Mouse (Mus musculus) megakaryocyte, adult 5-6 weeks (primary cell): Measurements from ENCODE around the gene Gm49342. TPM values are rescaled to one million over a fixed set of nuclear protein-coding genes. Genes with fewer than 3 reads are reported as not detected.
"Not testable (repeated sequence)": the region's sequence is repeated elsewhere in the genome, so short reads cannot be mapped to it uniquely, and the experiment has no call there.

Experiments used
- ATAC-seq: 2 replicates; pipeline ENCODE4 v1.8.0; 2016; ENCODE audit warnings: mild to moderate bottlenecking, inconsistent platforms; ENCODE audit not compliant: poor library complexity, severe bottlenecking
- total RNA-seq, 2 experiments: library from RNA; stranded (forward) in 1 of 2; stranded (reverse) in 1 of 2; fragments of 153-499, 151-499 nt in 1 of 2; fragments of 221-1000, 200-1000 nt in 1 of 2; gene quantifications; 2 replicates each; pipeline versions ENCODE4 v1.2.3 to v1.2.4; 2015 to 2017

Gm49342 gene
- total RNA-seq, 2 experiments from 2014 or later = 177 TPM; not detected in 1

DNA sequence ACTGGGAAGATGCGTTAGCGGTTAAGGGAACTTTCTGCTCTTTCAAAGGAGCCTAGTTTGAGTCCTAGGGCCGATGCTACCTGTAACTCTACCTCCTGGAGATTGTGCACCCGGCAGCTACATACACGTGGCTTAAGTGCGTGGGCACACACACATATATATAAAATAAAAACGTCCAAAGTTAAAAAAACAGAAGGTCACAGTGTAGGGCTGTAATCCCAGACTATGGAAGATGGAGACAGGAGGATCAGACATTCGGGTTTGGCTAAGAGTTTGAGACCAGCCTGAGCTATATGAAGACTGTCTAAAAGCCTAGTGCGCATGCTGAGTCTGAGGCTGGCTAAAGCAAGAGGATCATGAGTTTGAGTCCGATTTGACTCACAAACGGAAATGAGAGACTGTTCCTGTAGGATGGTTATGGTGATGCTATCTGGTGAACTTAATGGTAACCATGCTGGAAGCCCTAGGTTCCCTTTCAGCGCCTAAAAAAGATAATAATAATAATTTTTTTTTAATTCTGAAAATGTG lies 12.8 kb upstream of the Gm49342 start:
- ATAC-seq = peak; percentile 29; the same call in 1 of the 2 replicates

DNA sequence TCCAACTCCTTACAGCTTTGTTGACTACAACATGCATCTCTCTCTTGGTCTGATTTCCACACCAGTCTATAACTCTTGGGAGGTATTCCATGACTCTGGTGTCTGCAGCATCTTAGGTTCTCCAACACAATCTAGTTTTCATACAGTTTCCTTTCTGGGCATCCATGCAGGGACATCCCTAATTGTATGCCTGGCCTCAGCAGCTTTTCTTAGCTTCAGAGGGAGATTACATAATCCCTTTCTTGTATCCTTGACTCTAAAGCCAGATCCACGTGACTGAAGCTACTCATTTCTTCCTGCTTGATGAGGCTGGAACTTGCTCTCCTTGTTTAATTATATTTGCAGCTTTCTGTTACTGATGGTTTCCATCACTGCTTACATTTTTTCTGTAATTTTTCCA lies 7.7 kb upstream of the Gm49342 start:
- 0 out of 2 replicates have a peak, but pooled peaks have one; percentile 6 for ATAC-seq

DNA sequence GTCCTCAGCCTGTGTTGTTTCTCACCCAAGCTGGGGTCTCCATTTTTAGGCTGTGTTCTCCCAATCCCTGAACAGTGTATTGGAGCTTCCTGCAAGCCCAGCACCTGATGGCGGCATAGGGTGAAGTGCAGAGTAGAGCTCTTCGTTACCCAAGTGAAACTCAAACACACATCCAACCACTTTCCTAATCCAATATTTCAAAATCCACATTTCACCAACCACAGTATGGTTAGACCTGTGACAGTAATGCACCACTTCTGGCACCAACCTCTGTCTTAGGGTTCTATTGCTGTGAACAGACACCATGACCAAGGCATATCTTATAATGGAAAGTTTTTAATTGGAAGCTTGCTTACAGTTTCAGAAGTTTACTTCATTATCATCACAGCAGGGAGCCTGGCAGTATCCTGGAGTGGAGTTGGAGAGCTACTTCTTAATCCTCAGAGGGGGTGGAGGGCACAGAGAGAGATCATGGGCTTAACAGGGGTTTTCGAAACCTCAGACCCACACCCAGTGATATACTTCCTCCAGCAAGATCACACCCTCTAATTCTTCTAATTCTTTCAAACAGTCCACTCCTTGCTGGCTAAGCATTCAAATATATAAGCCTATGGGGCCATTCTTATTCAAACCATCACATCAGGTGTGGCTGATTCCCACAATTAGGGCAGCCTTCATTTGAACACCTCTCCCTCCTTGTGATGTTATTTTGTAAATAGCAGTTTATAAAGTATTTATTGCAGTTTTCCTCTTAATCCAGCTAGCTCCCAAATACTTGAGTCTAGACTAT lies 6.0 kb upstream of the Gm49342 start:
- peak; percentile 33; the same call in 1 of the 2 replicates for ATAC-seq

DNA sequence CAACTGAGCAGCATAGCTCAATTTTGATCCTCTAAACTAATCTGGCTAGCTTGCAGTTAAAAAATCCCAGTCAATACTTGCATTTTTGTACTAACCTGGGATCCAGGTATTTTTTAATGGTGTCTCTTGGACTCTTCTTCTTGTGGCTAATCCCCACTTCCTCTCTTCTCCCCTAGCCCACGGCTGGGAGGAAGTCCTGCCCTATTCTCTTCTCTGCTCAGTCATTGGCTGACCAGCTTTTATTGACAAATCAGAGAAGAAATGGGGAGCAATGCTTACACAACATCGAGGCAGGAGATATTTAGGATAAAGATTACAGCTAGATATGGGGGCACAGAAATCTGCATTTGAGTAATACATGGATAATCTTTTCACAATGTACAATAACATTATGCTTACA lies 5.4 kb upstream of the Gm49342 start:
- ATAC-seq = peak; percentile 79

DNA sequence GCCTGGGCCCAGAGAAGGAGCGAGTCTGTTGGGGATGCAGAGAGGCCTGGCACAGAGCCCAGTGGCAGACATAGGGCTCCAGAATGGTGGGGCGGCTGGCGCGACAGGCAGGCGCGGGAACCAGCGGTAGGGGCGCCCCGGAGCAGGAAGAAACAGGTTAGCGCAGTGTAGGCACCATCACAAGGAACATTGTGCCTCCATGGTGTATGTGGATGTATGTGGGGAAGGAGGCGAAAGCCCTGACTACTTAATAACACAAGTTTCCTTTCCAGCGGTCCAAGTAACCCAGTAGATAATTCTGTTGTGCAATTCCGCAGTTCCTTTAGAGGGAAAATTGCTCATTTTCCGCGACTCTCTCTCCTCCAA lies 334 bp downstream of the Gm49342 start:
- peak; percentile 80 for ATAC-seq

DNA sequence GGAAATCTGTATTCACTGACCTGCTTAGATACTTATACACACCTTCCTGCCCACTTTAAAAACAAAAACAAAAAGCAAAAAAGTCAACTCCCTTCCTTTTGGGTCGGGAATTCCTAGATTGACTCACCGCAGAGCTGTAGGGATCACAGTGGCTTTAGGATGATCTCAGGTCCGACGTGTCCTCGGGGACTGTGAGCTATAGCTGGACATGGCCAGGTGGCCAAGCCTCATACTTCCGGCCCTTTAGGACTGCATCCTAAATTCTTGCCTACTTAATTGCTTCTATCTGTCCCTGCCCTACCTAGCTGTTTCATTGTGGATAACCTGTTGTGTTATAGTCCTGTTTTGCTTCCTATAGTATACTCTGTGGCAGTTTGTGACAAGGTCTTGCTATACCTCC lies 764 bp downstream of the Gm49342 start:
- ATAC-seq = not testable (repeated sequence)

DNA sequence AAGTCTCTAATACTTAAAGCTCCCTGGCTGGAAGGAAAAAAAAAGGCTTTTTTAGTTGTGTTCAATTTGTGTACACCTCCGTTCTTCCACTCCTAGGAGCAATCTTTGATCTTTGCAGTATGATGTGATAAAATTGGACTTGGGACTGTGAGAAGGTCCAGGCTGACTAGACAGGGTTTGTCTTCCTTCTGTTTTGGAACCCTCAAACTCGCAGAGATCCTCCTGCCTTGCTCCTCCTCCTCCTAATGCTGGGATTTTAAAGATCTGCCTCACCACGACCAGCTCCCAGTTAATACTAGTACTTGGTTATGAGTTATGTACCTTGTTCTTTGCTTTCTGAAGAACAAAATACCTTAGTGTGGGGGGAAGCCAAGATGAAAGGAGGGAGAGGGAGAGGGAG lies 1.2 kb downstream of the Gm49342 start:
- ATAC-seq = not testable (repeated sequence)

DNA sequence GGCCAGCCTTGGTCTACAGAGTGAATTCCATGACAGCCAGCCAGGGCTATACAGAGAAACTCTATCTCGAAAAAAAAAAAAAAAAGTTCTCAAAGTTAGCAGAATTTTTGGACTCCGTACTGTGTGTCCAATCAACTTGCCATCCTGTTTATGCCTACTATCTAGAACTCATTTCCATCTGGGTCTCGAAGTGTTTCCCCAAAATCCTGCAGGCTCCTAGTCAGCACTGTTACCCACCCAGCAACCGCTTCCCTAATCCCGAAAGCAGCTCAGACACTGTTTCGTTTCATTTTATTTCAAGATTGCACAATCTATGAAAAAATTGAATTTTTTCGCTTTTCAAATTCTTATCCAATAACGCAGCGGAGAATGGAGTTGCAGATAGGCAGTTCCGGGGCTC lies 11.2 kb downstream of the Gm49342 start:
- peak; percentile 16 for ATAC-seq

DNA sequence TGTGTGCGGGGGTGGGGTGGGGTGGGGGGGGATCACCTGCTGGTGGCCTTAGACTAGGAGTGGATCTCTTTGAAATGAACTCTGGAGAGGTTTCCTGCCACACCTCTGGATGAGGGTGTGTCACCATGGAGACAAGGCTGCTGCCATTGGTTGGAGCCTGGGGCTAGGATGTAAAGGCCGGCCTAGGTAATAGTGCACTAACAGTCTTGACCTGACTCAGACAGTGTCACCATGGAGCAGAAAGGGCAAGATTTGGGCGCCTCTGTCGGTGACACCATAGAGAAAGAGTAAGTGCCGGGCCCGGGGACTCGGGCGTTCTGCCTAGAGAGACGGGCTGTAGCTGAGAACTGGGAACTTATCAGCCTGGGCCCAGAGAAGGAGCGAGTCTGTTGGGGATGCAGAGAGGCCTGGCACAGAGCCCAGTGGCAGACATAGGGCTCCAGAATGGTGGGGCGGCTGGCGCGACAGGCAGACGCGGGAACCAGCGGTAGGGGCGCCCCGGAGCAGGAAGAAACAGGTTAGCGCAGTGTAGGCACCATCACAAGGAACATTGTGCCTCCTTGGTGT lies 11.7 kb downstream of the Gm49342 start, which contains the start of gene Pnp2:
Gene Pnp2 (plus strand): TSS at position 51 of the 567 bp plus-strand sequence.
- peak; percentile 84 for ATAC-seq

DNA sequence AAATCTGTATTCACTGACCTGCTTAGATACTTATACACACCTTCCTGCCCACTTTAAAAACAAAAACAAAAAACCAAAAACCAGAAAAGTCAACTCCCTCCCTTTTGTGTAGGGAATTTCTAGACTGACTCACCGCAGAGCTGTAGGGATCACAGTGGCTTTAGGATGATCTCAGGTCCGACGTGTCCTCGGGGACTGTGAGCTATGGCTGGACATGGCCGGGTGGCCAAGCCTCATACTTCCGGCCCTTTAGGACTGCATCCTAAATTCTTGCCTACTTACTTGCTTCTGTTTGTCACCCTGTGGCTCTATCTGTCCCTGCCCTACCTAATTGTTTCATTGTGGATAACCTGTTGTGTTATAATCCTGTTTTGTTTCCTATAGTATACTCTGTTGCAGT lies 12.4 kb downstream of the Gm49342 start:
- ATAC-seq = not testable (repeated sequence)

DNA sequence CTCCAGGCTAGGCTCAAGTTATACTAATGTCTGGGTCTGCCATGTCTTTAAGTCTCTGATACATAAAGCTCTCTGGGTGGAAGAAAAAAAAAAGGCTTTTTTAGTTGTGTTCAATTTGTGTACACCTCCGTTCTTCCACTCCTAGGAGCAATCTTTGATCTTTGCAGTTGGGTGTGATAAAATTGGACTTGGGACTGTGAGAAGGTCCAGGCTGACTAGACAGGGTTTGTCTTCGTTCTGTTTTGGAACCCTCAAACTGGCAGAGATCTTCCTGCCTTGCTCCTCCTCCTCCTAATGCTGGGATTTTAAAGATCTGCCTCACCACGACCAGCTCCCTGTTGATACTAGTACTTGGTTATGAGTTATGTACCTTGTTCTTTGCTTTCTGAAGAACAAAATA lies 12.8 kb downstream of the Gm49342 start:
- ATAC-seq = not testable (repeated sequence)

DNA sequence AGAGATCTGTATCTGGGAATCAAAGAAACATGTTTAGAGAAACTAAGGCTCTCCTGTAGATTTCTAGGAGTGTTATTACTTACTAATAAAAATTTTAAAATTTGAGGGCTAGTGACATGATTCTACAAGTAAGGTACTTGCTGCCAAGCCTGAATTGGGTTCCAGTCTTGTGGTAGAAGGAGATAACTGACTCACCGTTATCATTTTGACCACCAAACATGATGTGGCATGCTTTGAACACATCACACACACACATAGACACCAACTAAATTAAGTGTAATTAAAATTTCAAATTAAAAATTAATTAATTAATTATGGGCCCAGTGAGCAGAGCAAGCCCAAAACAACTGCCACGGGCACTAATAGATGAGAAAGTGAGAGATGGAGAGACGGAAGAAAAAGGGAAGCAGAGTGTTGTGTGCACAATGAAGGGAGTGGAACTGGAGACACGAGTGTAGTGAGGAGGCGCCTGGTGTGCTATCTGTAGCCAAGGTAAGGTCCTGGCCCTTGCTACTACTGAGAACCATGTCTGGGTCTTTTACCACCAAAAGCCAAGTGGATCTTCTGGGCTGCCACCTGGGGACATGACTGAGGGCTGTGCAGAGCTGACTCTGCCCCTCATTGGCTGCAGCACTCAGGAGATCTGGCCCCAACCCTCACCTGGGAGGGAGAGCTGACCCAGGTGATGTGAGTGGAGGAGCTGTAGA lies 14.1 kb downstream of the Gm49342 start:
- ATAC-seq = not testable (repeated sequence)

DNA sequence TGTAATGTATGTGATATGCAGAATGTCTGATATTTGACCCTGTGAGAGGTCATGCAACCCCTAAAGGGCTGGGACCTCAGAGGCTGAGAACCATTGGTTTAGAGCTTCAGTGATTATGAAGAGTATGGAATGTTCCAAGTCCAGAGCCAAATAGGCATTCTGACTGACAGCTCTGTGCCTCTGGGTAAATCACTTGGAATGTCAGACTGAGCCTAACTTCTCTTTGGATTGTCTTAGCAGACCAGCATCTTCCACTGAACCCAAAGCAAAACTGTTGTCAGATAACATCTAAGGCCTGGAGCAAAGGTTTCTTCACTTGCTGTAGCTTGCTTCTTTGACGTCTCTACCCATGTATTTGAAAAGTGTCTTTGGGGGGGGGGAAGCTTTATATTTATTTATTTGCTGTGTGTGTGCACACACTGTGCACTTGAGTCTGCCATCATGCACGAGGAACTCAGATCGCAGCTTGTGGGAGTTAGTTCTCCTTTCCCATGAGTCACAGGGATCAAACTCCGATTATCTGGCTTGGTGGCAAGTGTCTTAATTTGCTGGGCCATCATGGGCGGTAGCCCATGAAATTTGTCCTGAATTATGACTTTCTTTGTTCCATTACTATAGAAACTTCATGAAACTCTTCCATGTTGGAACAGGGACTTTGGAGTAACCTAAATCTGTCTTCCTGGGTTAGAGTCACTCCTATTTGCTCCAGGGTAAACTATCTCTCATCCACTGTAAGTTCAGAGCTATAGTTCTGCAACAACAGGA lies 24.1 kb downstream of the Gm49342 start:
- no peak for ATAC-seq

DNA sequence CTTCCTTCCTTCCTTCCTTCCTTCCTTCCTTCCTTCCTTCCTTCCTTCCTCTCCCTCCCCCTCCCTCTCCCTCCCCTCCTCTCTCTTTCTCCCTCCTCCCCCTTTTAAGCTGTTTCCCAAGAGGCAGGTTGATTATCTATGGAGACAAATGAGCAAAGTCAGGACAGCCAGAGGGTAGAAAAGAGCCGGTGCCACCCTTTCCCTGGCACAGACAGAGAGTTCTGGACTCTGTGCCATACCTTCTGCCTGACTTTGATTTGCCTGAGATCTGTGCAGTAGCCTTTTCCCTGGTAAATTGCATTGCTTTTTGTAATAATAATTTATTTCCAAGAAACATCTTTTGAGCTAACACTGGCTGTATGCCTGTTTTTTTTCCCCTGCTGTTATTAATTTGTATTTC lies 24.7 kb downstream of the Gm49342 start:
- no peak for ATAC-seq

DNA sequence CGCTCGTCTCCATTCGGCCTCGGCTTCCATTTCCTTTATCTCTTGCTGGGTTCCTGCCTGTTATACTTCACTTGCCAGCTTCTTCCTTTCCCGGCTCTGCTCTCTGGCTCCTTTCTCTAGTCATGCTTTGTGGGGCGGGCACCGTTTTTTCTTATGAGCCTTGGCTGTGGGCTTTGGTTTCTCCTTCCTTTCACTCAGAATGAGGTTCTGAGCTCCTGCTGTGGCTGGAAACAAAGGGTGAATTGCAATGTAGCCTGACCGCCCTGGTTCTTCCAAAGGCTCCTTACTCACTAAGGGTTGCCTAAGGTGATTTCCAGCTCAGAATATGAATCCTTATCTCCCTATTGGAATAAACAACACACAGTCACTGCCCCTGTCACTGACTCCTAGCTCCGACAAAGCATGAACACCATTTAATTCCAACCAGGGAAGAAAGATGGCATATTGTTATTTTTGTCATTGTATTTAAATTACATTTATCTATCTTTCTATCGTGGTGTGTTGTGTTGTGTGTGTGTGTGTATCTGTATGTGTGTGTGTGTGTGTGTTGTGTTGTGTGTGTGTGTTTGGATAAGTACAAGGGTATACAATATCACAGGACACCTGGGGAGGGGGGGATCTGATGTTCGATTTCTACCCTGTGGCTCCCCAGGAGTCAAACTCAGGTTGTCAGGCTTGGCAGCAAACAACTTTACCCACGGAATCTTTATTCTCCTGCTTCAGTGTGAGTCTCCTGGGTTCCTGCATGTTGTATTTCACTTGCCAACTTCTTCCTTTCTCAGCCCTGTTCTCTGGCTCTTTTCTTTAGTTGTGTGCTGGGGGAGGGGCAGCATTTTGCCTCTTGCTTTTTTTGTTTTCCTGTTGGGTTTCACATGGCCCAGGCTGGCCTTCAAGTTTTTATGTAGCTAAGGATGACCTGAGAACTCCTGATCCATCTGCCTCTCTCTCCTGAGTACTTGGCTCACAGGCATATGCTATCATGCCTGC lies 25.5 kb downstream of the Gm49342 start:
- ATAC-seq = 0 out of 2 replicates have a peak, but pooled peaks have one; percentile 53

DNA sequence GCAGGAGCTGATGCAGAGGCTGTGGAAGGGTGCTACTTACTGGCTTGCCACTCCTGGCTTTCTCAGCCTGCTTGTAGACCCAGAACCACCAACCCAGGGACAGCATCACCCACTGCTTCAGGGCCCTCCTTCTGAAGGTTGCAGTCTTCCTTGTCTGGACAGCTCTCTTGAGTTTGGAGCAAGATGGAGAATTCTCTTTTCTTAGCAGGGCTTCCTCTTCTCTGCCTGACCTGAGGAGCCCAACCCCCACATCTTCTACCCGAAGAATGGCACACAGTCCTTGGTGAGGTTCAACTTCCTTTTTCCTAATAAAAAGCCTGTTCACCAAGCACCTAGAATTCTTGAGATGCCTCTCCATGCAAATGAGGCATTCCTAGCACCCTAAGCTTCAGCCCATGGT lies 26.5 kb downstream of the Gm49342 start:
- ATAC-seq = peak; percentile 73

DNA sequence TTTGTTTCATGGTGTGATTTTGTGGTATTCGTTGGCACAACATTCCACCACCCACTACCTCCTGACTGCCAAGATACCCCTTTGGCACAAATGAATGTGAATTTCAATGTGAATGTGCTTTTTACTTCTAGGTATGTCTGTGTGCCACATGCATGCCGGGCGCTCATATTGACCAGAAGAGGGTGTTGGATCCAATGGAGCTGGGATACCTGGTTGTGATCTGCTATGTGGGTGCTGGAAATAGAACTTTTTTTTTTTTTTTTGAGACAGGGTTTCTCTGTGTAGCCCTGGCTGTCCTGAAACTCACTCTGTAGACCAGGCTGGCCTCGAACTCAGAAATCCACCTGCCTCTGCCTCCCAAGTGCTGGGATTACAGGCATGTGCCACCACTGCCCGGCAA lies 28.7 kb downstream of the Gm49342 start:
- ATAC-seq = not testable (repeated sequence)

DNA sequence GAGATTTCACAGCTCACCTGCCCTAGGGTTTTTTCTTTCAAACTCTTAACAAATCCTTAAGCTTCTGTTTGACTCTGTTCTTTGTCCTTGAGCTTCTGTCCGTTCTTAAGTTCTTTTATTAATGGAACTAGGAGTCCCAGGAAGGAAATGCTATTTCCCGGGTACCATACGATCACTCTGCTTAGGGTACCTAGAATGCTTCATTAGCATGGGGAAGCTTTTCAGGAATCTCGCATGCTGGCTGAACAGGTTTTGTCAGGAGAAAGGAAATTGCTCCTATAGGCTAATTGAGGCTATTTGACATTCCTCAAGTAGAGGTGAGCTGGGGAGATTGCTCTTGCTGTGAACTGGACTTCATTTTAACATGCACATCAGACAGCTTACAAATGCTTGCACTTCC lies 29.4 kb downstream of the Gm49342 start:
- ATAC-seq = no peak

DNA sequence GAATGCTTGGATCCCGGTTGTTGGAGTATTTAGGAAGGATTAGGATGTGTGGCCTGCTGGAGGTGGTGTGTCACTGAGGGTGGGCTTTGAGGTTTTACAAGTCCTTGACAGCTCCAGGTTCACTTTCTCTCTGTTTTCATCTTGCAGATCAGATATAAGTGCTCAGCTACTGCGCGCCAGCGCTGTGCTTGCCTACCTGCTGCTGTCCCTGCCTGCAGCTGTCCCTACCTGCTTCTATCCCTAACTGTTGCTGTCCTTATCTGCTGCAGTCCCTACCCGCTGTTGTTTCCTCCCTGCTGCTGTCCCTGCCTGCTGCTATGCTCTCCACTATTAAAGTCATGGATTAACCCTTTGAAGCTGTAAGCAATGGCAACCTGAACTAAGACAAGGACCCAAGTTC lies 30.7 kb downstream of the Gm49342 start:
- ATAC-seq = no peak

DNA sequence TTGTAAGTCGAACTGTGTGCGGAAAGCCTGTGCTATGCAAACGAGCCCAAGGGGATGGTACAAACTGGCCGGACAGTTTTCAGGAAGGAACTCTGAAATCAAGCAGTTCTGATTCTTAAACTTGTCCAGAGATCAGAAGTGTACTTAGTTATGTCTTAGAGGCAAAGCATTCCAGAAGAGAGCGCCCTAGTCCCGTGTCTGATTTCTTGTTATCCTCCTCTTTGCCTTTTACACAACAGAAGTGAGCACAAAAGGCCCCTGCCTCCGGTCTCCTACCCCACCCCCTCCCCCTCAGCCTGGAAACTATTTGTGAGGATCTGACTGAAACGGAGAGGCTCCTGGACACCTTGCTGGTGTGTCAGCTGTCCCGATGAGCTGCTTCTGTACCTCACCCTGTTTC lies 32.4 kb downstream of the Gm49342 start:
- ATAC-seq = no peak
